Mouse (Mus musculus): ENCODE data around the gene Aasdh.

The Aasdh gene

GRCm38 (mm10) chr5:76843448-76843847, 61.9 kb downstream of the Aasdh start:
- no peak for DNase-seq (ENCODE audit: low read depth, low spot score)

GRCm38 (mm10) chr5:76841859-76842258, 63.5 kb downstream of the Aasdh start:
- no peak for DNase-seq (ENCODE audit: low read depth, low spot score)

- no peak for DNase-seq (ENCODE audit: low read depth, low spot score)
These were observed 65.5 kb downstream of the Aasdh start for GRCm38 (mm10) chr5:76839786-76840185.

GRCm38 (mm10) chr5:76837018-76837417, 68.3 kb downstream of the Aasdh start:
- no peak for DNase-seq (ENCODE audit: low read depth, low spot score)

- DNase-seq (ENCODE audit: low read depth, low spot score), result no peak
These were observed 72.6 kb downstream of the Aasdh start for GRCm38 (mm10) chr5:76832529-76833210.

- no peak for DNase-seq (ENCODE audit: low read depth, low spot score)
These were observed 76.6 kb downstream of the Aasdh start for GRCm38 (mm10) chr5:76828527-76829240.

Data from embryo, embryonic 11.5 days (tissue).